Mouse (Mus musculus) intestine, embryonic 14.5 days (tissue): Measurements from ENCODE around the gene Npff. TPM values are rescaled to one million over a fixed set of nuclear protein-coding genes. Genes with fewer than 3 reads are reported as not detected.

ENCODE experiments used
- ATAC-seq: fragments of 200-750 bp; cut with Nextera tagmentation; replicated peaks from 2 replicates; pipeline ENCODE4 v1.8.0; 2017; ENCODE audit warnings: low read depth, moderate number of reproducible peaks, moderate TSS enrichment, moderate library complexity; ENCODE audit not compliant: low FRiP score, low TSS enrichment
- DNase-seq: peaks from one replicate; pipeline ENCODE4 v3.0.0-alpha.2; 2018; ENCODE audit warnings: low spot score
- H3K27ac ChIP-seq: fragments of 300-500 bp; sonication (generic); 2 replicates; pipeline ENCODE4 v1.5.1; 2014; ENCODE audit warnings: low read depth, mild to moderate bottlenecking, control low read depth
- H3K27me3 ChIP-seq: fragments of 300-500 bp; sonication (generic); replicated peaks from 2 replicates; pipeline ENCODE4 v1.6.1; 2014; ENCODE audit warnings: low read length, control low read depth; ENCODE audit not compliant: control insufficient read depth, insufficient read depth
- H3K36me3 ChIP-seq: fragments of 300-500 bp; sonication (generic); 2 replicates; pipeline ENCODE4 v1.6.1; 2014; ENCODE audit warnings: low read length, control low read depth; ENCODE audit not compliant: control insufficient read depth, insufficient read depth
- H3K4me1 ChIP-seq: fragments of 300-500 bp; sonication (generic); replicated peaks from 2 replicates; pipeline ENCODE4 v1.6.1; 2014; ENCODE audit warnings: low read length, control low read depth, mixed read lengths; ENCODE audit not compliant: control insufficient read depth, insufficient read depth
- H3K4me2 ChIP-seq: fragments of 300-500 bp; sonication (generic); 2 replicates; pipeline ENCODE4 v1.6.1; 2014; ENCODE audit warnings: low read length
- H3K4me3 ChIP-seq: fragments of 300-500 bp; sonication (generic); 2 replicates; pipeline ENCODE4 v1.5.1; 2014; ENCODE audit warnings: low read depth, low read length, control low read depth, mixed read lengths
- H3K9ac ChIP-seq: fragments of 300-500 bp; sonication (generic); 2 replicates; pipeline ENCODE4 v1.6.1; 2014; ENCODE audit warnings: mild to moderate bottlenecking, low read length
- H3K9me3 ChIP-seq: fragments of 300-500 bp; sonication (generic); 2 replicates; pipeline ENCODE4 v1.6.1; 2016; ENCODE audit warnings: low read length, control low read depth; ENCODE audit not compliant: control insufficient read depth
- WGBS: fragments of 180-500 bp; shearing (Covaris S2); extraction: QIAGEN DNeasy Blood & Tissue Kit; methylation state at CpG from one replicate; pipeline ENCODE4 v1.1.7; 2014; 5-methylcytosine and 5-hydroxymethylcytosine counted together
- polyA plus RNA-seq: library from polyadenylated mRNA; unstranded; fragments of >200 nt; fragmentation: Nextera tagmentation; extraction: Ambion mirVana; gene quantifications from 2 replicates; pipeline ENCODE4 v1.2.1, GENCODE M21; 2014

The Npff gene
- polyA plus RNA-seq, 1 experiment from 2014 or later, result 2.2 TPM

DNA sequence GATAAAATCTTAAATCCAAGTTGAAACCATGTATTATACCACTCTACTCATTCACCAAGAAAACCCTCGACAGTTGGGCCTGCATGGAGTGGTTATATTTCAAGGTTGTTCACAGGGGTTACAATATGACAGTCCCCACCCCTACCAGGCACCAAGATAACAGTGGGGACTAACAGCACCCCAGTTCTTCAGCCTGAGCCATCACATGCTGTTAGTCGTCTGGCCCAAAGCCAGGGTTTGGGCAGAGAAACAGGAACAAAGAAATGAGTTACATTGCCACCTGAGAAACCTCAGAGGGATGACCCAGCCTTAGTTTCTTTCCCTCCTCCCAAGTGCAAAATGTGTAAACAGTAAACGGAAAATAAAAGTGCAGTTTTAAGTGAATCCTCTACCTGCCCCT, 25.4 kb downstream of the Npff start:
- peaks cover 99% of the 10 kb centered on the region for H3K36me3 ChIP-seq
- WGBS, result 64% methylated on average over 3 of the region's 3 CpGs
- H3K27me3 ChIP-seq, result no peaks in the 10 kb centered on the region
- H3K9me3 ChIP-seq, result no peaks in the 10 kb centered on the region
- H3K27ac ChIP-seq, result no peak overlapping the region
- H3K4me2 ChIP-seq, result no peak overlapping the region
- no peak overlapping the region for H3K9ac ChIP-seq
- H3K4me1 ChIP-seq, result no peaks in the 10 kb centered on the region
- DNase-seq (no peak), ATAC-seq (no peak)
- H3K4me3 ChIP-seq, result no peak overlapping the region

DNA sequence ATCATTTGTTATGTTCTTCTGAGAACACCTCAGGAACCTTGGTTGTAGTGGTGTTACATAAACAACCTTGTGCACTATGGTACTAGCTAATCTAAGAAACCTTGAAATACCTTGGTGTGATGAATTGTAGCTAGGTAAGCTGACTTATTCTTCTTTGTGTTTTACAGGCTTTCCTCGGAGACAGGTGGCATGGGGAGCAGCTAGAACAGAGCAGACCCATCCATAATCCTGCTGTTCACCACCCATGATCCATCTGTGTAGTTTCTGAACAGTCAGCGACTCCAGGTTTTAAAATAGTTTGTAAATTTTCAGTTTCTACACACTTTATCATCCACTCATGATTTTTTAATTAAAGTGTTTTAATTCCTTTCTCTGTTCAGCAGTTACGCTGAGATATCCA, 26.4 kb downstream of the Npff start:
- H3K36me3 ChIP-seq, result peaks cover 99% of the 10 kb centered on the region
- ATAC-seq, result no peak
- H3K27ac ChIP-seq, result no peak overlapping the region
- H3K4me3 ChIP-seq, result no peak overlapping the region
- H3K9me3 ChIP-seq, result no peaks in the 10 kb centered on the region
- H3K4me2 ChIP-seq, result no peak overlapping the region
- H3K27me3 ChIP-seq, result no peaks in the 10 kb centered on the region
- no peak for DNase-seq
- H3K9ac ChIP-seq, result no peak overlapping the region
- WGBS, result 91% methylated on average over 3 of the region's 3 CpGs
- no peaks in the 10 kb centered on the region for H3K4me1 ChIP-seq

DNA sequence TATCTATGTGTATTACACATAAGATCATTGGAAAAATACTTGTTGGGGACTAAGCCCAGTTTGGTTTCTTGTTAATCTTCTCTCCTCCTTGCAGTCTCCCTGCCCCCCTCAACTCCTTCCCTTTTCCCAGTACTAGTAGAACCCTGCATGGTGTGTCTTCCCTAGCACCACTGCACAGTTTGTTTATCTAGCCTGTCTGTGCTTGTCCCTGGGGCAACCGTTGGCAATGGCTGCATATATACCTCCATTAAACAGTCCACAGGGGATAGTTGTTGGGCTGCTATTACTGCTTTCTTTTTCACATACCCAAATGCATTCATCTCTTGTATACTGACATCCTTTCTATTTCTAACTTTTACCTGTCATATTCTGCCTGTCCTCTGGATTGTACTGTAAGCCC, 37.1 kb downstream of the Npff start:
- H3K27ac ChIP-seq, result no peak overlapping the region
- 58% methylated on average over 1 of the region's 1 CpGs for WGBS
- peaks cover 95% of the 10 kb centered on the region for H3K36me3 ChIP-seq
- no peaks in the 10 kb centered on the region for H3K4me1 ChIP-seq
- H3K4me2 ChIP-seq, result no peak overlapping the region
- no peaks in the 10 kb centered on the region for H3K9me3 ChIP-seq
- no peak overlapping the region for H3K9ac ChIP-seq
- H3K27me3 ChIP-seq, result no peaks in the 10 kb centered on the region
- ATAC-seq, result no peak
- no peak overlapping the region for H3K4me3 ChIP-seq
- no peak for DNase-seq

DNA sequence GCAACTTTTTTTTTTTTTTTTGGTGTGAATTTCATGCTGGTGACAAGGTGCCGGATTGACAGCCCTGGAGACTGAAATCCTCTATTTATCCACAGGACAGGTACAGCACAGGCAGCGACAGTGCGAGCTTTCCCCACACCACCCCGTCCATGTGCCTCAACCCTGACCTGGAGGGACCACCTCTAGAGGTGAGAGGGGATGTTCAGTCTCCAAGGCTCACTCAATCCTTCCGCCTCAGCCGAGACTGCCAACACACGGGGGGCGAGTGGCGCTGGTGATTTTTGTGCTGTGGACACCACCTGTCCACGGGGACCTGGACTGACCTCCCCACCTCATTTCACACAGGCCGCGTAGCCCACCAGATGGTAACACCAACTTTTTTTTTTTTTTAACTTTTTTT, 38.9 kb downstream of the Npff start:
- no peak for ATAC-seq
- WGBS, result 88% methylated on average over 12 of the region's 12 CpGs

DNA sequence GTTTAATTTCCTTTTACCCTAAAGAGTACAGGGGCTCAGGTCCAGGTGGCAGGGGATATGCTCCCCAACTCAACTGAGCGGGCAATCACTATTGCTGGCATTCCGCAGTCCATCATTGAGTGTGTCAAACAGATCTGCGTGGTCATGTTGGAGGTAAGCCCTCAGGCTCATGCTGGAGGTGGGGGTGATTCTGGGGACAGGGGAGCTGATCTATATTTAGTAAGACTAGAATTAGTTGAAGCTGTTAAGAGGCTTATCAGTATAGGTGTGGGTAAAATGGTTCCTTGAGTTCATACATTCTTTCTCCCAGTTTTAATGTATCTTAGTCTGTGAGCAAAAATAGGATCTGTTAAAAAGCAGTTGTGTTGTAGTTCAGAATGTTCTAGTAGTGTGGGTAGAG, 41.6 kb downstream of the Npff start:
- no peak overlapping the region for H3K9ac ChIP-seq
- H3K4me1 ChIP-seq, result no peaks in the 10 kb centered on the region
- H3K4me3 ChIP-seq, result no peak overlapping the region
- no peaks in the 10 kb centered on the region for H3K9me3 ChIP-seq
- DNase-seq, result no peak
- WGBS, result 89% methylated on average over 3 of the region's 3 CpGs
- no peaks in the 10 kb centered on the region for H3K27me3 ChIP-seq
- no peak overlapping the region for H3K4me2 ChIP-seq
- ATAC-seq, result no peak
- no peak overlapping the region for H3K27ac ChIP-seq
- peaks cover 95% of the 10 kb centered on the region for H3K36me3 ChIP-seq

More for the DNA sequence above, 38.9 kb downstream of the Npff start:
- Histone ChIP-seq H3K4me1 (no peaks in the 10 kb centered on the region), H3K4me3 (no peak overlapping the region), H3K36me3 (peaks cover 95% of the 10 kb centered on the region), H3K27ac (no peak overlapping the region), H3K9ac (no peak overlapping the region), H3K9me3 (no peaks in the 10 kb centered on the region), H3K27me3 (no peaks in the 10 kb centered on the region), H3K4me2 (no peak overlapping the region)
- no peak for DNase-seq

DNA sequence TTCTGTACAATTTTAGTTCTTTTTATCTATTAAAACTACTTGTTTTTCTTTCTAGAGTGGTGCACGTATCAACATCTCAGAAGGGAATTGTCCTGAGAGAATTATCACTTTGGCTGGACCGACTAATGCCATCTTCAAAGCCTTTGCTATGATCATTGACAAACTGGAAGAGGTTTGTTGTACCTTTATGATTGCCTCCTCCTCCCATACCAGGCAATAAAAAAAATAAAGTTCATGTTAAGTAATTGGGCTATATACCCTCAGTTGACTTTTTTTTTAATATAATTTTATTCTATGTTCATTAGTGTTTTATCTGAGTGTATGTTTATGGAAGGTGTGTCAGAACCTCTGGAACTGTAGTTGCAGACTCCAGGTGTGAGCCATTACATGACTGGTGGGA, 50.2 kb downstream of the Npff start:
- H3K36me3 ChIP-seq, result peaks cover 65% of the 10 kb centered on the region
- H3K4me2 ChIP-seq, result no peak overlapping the region
- no peak overlapping the region for H3K27ac ChIP-seq
- no peak for DNase-seq
- H3K9me3 ChIP-seq, result no peaks in the 10 kb centered on the region
- no peak overlapping the region for H3K4me3 ChIP-seq
- no peaks in the 10 kb centered on the region for H3K27me3 ChIP-seq
- ATAC-seq, result no peak
- no peak overlapping the region for H3K9ac ChIP-seq
- WGBS, result 96% methylated on average over 2 of the region's 2 CpGs
- H3K4me1 ChIP-seq, result peaks cover 11% of the 10 kb centered on the region; the same call in 1 of the 2 replicates

Other genes starting within 250 kb of the Npff start
- gene Mfsd5, start 245.5 kb downstream of the Npff start, polyA plus RNA-seq, result 65.3 and 67.1 TPM in 2 replicates
- gene Espl1, start 228.7 kb downstream of the Npff start, polyA plus RNA-seq, result 28.0 and 33.0 TPM in 2 replicates
- gene Pfdn5, start 198.8 kb downstream of the Npff start, polyA plus RNA-seq, result 450 and 456 TPM in 2 replicates
- 104 and 120 TPM in 2 replicates for gene Myg1, start 193.2 kb downstream of the Npff start, polyA plus RNA-seq
- gene Aaas, start 174.2 kb downstream of the Npff start, polyA plus RNA-seq, result 64.1 and 71.2 TPM in 2 replicates
- gene Sp7, start 157.8 kb downstream of the Npff start, polyA plus RNA-seq, result 1.2 and 1.3 TPM in 2 replicates
- 14.4 and 15.8 TPM in 2 replicates for gene Sp1, start 118.8 kb downstream of the Npff start, polyA plus RNA-seq
- 0.81 and 0.97 TPM in 2 replicates for gene Amhr2, start 79.6 kb downstream of the Npff start, polyA plus RNA-seq
- gene Prr13, start 65.9 kb downstream of the Npff start, polyA plus RNA-seq, result 132 and 141 TPM in 2 replicates
- 275 and 289 TPM in 2 replicates for gene Pcbp2, start 54.4 kb downstream of the Npff start, polyA plus RNA-seq
- gene Gm10337, start 21.2 kb downstream of the Npff start, polyA plus RNA-seq, result 3.4 TPM in 1 of 2 replicates, not detected in the other
- gene Map3k12, start 7.9 kb downstream of the Npff start, polyA plus RNA-seq, result 13.5 and 14.9 TPM in 2 replicates
- gene Tarbp2, start 6.8 kb downstream of the Npff start, polyA plus RNA-seq, result 105 TPM in 2 replicates
- gene Gm28047, start 100.1 kb upstream of the Npff start, polyA plus RNA-seq, result 0.43 TPM in 1 of 2 replicates, not detected in the other
- 34.3 and 36.5 TPM in 2 replicates for gene Atf7, start 100.5 kb upstream of the Npff start, polyA plus RNA-seq
- gene Atp5g2, start 147.4 kb upstream of the Npff start, polyA plus RNA-seq, result 81.3 and 87.4 TPM in 2 replicates
- gene Calcoco1, start 197.2 kb upstream of the Npff start, polyA plus RNA-seq, result 30.6 and 35.8 TPM in 2 replicates